Mouse (Mus musculus) left cerebral cortex, postnatal 25 days (tissue): ENCODE data around the gene Crispld2. TPM values are rescaled to one million over a fixed set of nuclear protein-coding genes. Genes with fewer than 3 reads are reported as not detected.

Source experiments
- DNase-seq, 2 experiments: peaks; one replicate each; pipeline ENCODE4 v3.0.0; 2022; ENCODE audit warnings: low spot score in 2 of 2, mixed read lengths in 1 of 2
- intact Hi-C: fragments of 180-260 bp; cut with DNase I; formaldehyde crosslinking; loops from one replicate; pipeline ENCODE4 v1.15.1; 2025
- total RNA-seq, 2 experiments: library from RNA; stranded (reverse); gene quantifications; 2 replicates each; pipeline ENCODE4 v1.2.3; 2021

Crispld2 gene
- total RNA-seq = 1 to 10 TPM; 2.1 to 2.5 TPM

- intact Hi-C loops = loop anchor here (5.0 kb wide), 1 partner anchor 80 kb away; no protein-coding TSS in a partner anchor
- peak; percentile 47 to 51 for DNase-seq
These were observed at the start of gene Crispld2 for GRCm38 (mm10) chr8:119992249-119992648. Gene Crispld2 (plus strand): TSS chr8:119992438.

GRCm38 (mm10) chr8:119943616-119944015, 48.6 kb upstream of the Crispld2 start:
- intact Hi-C loops = loop anchor here (1.0 kb wide), 2 partner anchors 129 to 135 kb away; no protein-coding TSS in a partner anchor
- no peak for DNase-seq

GRCm38 (mm10) chr8:119944096-119944811, 48.0 kb upstream of the Crispld2 start:
- intact Hi-C loops = loop anchor here (1.0 kb wide), 2 partner anchors 128 to 134 kb away; no protein-coding TSS in a partner anchor
- peak; percentile 79 to 83 for DNase-seq

GRCm38 (mm10) chr8:119946326-119946865, 45.8 kb upstream of the Crispld2 start:
- DNase-seq = no peak
- intact Hi-C loops = no loop called here

GRCm38 (mm10) chr8:119947653-119948052, 44.6 kb upstream of the Crispld2 start:
- no peak for DNase-seq
- intact Hi-C loops = no loop called here

GRCm38 (mm10) chr8:119948340-119948739, 43.9 kb upstream of the Crispld2 start:
- DNase-seq = peak in 1 of 2 experiments; percentile 67
- intact Hi-C loops = no loop called here

GRCm38 (mm10) chr8:119952282-119952681, 40.0 kb upstream of the Crispld2 start:
- no peak for DNase-seq
- intact Hi-C loops = no loop called here

GRCm38 (mm10) chr8:119952747-119953146, 39.5 kb upstream of the Crispld2 start:
- peak; percentile 59 to 93 for DNase-seq
- intact Hi-C loops = no loop called here

- peak in 1 of 2 experiments; percentile 26 for DNase-seq
- intact Hi-C loops = no loop called here
These were observed 36.9 kb upstream of the Crispld2 start for GRCm38 (mm10) chr8:119955333-119955732.

- DNase-seq = no peak
- intact Hi-C loops = no loop called here
These were observed 34.2 kb upstream of the Crispld2 start for GRCm38 (mm10) chr8:119958076-119958475.

GRCm38 (mm10) chr8:119960531-119961104, 31.6 kb upstream of the Crispld2 start:
- DNase-seq = peak; percentile 47 to 81
- intact Hi-C loops = no loop called here

- intact Hi-C loops = no loop called here
- DNase-seq = no peak
These were observed 27.4 kb upstream of the Crispld2 start for GRCm38 (mm10) chr8:119964859-119965258.

- intact Hi-C loops = no loop called here
- no peak for DNase-seq
These were observed 24.8 kb upstream of the Crispld2 start for GRCm38 (mm10) chr8:119967435-119967834.

- DNase-seq = peak in 1 of 2 experiments; percentile 81
- intact Hi-C loops = no loop called here
These were observed 22.1 kb upstream of the Crispld2 start for GRCm38 (mm10) chr8:119970169-119970568.

GRCm38 (mm10) chr8:119972558-119972957, 19.7 kb upstream of the Crispld2 start:
- intact Hi-C loops = no loop called here
- no peak for DNase-seq

- intact Hi-C loops = no loop called here
These were observed 13.4 kb upstream of the Crispld2 start for GRCm38 (mm10) chr8:119978770-119979381.

GRCm38 (mm10) chr8:119981253-119981652, 11.0 kb upstream of the Crispld2 start:
- no peak for DNase-seq
- intact Hi-C loops = no loop called here

More at GRCm38 (mm10) chr8:119978770-119979381, 13.4 kb upstream of the Crispld2 start:
- no peak for DNase-seq

GRCm38 (mm10) chr8:119984085-119984484, 8.2 kb upstream of the Crispld2 start:
- intact Hi-C loops = no loop called here
- DNase-seq = no peak

GRCm38 (mm10) chr8:119986174-119986573, 6.1 kb upstream of the Crispld2 start:
- intact Hi-C loops = no loop called here
- no peak for DNase-seq

GRCm38 (mm10) chr8:119988087-119988486, 4.2 kb upstream of the Crispld2 start:
- no peak for DNase-seq
- intact Hi-C loops = no loop called here
